Mouse (Mus musculus): ENCODE results near the gene Gpr152.

DNA sequence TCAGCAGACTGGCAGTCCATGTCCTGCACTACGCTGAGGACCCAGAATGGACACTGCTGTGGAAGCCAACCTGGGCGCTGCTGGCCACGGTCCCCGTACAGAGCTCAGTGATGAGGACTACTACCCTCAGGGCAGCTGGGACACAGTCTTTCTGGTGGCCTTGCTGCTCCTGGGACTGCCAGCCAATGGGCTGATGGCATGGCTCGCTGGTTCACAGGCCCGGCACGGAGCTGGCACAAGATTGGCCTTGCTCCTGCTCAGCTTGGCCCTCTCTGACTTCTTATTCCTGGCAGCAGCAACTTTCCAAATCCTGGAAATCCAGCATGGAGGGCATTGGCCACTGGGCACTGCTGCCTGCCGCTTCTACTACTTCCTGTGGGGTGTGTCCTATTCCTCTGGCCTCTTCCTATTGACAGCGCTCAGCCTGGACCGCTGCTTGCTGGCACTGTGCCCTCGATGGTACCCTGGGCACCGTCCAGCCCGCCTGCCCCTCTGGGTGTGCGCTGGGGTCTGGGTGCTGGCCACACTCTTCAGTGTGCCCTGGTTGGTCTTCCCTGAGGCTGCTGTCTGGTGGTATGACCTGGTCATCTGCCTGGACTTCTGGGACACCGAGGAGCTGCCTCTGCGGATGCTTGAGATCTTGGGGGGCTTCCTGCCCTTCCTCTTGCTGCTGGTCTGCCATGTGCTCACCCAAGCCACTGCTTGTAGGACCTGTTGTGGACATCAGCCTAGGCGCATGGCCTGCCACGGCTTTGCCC, 3.0 kb downstream of the Gpr152 start:
- TF ChIP-seq POLR2A (IDR thresholded peaks at IDR 0.05; ENCODE audit: insufficient read depth, low read length) (no peak), CTCF (IDR thresholded peaks at IDR 0.05; ENCODE audit: low read depth, low read length) (no peak)

Measured in ES-Bruce4 (cell line).